Mouse (Mus musculus) common myeloid progenitor, adult 5-6 weeks (primary cell): ENCODE measurements around the gene Mogs. TPM values are rescaled to one million over a fixed set of nuclear protein-coding genes. Genes with fewer than 3 reads are reported as not detected.

ENCODE experiments used
- ATAC-seq: replicated peaks from 2 replicates; pipeline ENCODE4 v1.8.0; 2016; ENCODE audit warnings: low read depth, mild to moderate bottlenecking, moderate TSS enrichment, inconsistent platforms; ENCODE audit not compliant: poor library complexity, severe bottlenecking
- total RNA-seq: library from RNA; stranded (forward); fragments of 200-1000, 187-1606 nt; gene quantifications from 2 replicates; pipeline ENCODE4 v1.2.3, GENCODE M21; 2017

The Mogs gene
- total RNA-seq, 1 experiment from 2014 or later = 86.2 TPM

DNA sequence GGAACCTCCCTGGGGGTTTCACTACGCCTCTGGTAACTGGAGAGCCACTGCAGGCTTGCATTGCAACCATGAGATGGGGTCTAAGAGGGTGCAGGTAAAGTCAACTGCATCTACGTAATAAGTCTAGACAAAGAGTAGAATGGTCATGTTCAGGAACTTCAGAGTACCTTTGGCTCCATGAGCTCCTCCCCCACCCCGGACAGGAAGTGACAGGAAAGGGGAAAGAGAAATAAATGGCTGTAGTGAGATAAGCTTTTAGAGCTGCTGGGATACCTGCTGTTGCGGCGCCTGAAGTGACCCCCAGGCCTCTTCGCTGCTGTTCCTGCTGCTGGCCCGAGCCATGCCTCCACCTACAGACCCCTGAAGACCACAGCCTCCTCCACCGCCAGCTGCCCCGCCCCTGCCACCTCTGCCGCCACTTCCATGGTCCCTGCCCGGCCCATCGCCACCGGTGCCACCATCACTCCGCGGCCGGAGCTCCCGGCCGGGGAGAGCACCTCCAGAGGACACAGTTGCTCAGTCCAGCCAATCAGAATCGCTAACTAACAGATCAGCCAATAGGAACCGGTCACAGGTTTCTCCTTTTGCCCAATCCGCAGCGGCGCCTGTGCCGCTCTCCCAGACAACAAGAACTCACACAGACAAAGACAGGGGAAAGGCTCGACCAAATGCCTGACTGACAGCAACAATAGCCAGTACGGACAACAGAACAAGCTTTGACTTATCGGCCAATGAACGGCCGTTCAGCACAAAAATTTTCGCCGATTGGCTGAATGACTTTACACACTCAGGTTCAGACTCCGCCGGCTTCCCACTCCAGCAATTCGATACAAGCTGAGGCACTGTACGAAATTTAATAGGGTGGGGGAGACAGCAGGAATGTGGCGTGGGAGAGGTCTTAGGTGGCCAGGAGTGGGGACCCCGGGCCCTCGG, 5.9 kb downstream of the Mogs start, which contains the start of gene Wbp1:
TSS of gene Wbp1 (minus strand) at position 630 of the 933 bp plus-strand sequence.
- ATAC-seq = peak; percentile 82

DNA sequence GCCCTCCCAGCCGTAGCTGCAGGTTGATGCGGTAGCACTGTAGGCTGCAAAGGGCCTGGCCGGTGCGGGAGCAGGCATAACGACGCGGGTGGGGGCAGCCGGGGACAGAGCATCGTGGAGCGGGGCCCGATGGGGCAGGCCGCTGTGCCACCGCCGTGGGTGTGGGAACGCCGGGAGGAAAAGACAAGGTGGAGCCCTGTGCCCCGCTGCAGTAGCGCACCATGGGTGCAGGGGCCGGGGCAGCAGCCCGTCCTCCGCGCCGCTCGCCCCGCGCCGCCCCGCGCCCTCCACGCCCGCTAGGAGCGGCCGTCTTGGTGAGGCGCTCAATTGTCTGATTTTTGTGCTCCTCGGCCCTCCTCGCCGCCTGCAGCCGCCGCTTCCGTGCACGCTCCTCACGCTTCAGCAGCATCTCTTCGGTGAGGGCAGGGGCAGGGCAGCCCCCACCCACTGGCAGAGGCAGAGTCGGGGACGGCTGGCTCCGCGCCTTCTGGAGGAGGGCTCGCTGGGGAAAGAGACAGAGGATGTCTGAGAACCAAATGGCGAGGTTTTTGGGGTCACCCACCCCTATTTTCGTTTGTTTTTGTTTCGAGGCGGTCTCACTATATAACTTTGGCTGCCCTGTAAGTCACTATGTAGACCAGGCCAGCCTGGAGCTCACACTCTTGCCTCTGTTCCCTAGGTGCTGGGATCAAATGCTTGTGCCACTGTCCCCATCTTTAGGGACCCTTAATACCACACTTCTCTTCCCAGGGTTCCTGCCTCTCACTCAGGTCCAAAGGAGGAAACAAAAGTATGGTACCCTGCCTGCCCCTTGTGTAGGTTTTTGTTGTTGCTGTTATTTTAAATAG, 6.8 kb downstream of the Mogs start:
- ATAC-seq = no peak

DNA sequence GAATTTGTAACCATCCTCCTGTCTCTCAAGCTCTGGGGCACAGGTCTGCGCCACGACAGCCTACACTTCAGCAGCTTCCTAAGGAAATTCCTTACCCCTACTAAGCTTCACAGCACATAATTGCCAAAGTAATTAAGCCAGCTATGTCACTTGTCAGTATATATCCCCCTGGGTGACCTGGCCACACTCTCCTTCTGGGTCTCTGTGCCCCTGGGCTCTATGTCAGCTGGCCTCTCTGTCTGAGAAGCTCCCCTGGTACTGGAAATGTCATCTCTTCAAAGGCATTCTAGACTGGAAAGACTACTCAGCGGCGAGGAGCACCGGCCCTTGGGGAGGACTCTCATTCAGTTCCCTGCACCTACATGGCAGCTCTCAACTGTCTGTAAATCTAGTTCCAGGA, 7.7 kb downstream of the Mogs start:
- ATAC-seq = no peak

DNA sequence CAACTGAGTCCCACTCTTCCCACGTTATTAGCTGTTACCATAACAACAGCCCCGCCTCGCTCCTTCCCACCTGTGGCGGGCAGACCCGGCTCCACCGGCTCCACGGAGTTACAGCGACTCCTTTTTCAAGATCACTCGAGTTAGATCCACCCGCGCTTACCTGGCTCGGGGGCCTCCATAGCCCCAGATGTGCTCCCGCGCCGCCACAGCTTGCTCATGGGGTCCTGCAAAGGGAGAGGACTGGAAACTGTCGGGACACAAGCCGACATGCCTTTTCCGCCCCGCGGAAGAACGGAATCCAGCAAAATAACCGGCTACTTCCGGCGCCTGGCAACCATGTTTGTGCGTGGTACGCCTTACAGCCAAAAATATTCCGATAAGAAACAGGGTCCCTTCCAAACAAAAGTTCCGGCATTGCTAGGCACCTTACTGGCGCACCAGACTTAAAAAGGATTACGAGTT, 9.6 kb downstream of the Mogs start:
- ATAC-seq = peak; percentile 64

DNA sequence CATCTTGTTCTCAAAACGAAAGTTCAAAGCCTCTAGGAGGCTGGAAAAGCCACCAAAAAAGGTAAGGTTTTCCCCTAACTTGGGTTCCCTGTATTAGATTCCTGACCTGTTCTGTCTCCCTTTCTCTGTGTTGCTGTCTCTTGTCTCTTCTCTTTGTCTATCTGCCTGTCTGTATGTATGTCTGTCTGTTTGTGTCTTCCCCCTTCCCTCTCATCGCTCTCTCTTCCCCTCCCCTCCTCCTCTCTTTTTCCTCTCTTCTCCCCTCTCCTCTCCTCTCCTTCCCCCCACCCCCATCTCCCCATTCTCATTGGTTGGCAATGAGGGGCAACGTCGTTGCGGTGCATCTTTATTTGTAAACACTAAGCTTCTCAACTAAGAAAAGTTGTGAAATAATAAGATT, 10.0 kb downstream of the Mogs start, which contains the start of gene Ino80b:
TSS of gene Ino80b (minus strand) at position 101 of the 400 bp plus-strand sequence.
- no peak for ATAC-seq

DNA sequence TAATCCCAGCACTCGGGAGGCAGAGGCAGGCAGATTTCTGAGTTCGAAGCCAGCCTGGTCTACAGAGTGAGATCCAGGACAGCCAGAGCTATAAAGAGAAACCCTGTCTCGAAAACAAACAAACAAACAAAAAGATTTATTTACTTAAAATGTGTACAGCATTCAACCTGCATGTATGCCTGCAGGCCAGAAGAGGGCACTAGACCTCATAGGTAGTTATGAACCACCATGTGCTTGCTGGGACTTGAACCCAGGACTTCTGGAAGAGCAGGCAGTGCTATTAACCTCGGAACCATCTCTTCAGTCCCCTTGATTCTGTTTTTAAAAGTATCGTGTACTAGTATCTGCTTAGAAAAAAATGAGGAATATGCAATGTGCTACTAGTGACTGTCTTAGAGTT, 12.1 kb downstream of the Mogs start:
- no peak for ATAC-seq

DNA sequence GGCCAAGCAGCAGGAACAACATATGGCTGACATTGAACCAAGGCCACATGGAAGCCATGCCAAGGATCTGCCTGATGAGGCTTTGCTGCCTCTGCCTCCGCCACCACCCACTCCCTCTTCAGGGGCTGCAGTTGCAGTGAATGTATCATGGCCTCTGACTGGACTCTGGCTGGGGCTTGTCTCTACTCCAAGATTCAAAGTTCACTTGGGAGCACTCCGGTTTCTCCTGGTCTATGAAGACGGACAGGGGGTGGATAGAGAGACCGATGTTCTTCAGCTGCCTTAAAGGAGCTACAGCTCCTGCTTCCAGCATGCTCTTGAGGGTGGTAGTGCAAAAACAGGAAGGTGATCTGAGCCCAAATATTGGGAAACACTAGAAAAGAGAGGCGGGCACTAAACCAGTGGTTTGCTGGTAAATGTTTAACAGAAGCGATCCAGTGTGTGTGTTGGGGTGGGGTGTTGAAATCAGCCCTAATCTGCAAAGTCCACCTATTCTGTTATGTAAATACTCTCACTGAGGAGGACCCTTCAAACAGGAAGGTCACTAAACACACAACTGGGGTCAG, 16.3 kb downstream of the Mogs start:
- ATAC-seq = peak; percentile 79

DNA sequence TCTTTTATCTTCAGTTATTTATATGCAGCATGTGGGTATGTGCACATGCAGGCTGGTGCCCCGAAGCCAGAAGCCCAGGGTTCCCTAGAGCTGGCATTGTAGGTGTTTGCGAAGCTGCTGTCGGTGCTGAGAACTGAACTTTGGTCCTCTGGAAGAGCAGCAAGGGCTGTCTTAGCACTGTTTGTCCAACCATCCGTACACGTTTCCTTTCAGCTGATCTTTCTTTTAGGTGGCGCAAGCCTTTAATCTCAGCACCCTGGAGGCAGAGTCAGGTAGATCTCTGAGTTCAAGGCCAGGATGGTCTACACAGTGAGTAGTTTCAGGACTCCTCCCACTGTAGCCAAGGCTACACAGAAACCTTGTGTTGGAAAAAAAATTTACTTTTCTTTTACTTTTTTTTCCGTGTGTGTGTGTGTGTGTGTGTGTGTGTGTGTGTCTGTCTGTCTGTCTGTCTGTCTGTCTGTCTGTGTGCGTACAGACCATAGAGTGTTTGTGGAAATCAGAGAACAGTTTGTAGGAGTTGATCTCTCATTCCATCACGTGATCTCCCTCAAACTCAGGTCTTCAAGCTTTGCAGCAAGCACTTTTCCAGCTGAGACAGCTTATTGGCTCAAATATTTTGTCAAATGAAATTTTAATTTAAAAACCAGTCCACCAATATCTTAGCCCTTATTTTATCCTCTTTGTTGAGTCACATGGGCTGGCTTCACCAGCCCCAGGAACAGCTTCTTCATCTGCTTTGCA, 17.1 kb downstream of the Mogs start:
- ATAC-seq = no peak

DNA sequence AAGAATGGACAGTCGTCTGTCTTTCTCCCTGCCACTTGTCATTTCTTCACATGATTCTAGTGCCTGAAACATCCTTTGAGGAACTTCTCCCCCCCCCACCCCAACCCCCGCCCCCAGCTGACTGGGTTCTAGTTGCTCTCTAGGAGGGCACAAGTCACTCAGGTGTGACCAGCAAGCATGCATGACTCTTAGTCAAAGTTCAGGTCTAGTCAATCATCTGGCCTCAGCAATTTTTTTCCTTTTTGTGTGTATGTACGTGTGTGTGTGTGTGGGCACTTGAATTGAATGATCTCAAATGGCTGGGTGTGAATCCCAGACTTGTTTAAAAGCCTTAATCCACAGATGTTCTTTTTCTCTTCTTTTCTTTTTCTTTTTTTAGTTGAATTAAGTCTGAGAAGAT, 18.9 kb downstream of the Mogs start:
- no peak for ATAC-seq

DNA sequence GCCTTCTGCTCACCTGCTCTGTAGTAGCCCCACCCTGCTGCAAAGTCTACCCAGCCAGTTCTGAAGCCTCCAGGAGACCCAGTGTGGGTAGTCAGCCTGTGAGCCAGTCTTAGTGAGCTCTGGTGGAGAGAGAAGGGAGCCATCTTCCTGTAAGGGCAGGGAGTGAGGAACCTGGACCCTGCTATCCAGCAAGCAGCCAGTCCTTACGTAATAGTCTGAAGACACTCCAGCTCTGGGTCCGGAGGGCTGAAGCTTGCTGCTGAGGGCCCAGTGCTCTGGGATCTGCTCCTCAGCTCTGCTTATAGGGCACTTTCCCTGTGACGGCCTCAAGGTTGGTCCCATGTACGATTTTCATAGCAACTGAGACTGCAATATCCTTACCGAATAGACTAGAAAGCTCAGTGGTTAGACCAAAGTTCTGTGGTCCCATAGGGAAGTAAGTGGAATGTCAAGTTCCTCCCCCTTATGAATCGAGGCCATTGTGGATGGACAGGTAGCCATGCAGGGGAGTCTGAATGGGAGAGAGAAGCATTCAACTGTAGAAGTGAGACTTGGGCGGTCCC, 19.7 kb downstream of the Mogs start, which contains the start of gene Rtkn:
TSS of gene Rtkn (plus strand) at position 513 of the 563 bp plus-strand sequence.
- ATAC-seq = no peak

DNA sequence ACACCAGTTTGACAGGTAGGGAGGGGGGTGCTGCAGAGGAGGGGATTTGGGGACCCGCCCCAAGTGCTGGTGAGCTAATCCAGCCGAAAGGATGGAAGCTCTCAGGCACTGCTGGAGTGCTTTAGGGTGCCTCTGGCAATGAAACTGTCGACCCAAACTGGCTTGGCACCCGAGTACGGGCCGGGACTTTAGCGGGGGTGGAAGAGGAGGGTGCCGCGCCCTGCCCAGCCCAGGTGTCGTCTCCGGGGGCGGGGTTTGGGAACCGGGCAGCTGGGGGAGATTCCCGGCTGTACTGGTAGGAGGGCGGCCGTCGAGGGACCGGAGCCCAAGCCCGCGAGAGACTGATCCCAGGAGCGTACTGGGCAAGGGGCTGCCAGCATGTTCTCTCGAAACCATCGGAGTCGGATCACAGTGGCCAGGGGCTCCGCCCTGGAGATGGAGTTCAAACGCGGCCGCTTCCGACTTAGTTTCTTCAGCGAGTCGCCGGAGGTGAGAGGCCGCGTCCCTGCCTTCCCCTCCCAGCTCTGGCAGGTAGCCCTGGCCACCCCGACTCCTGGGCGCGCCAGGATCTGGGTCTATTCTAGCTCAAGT, 20.4 kb downstream of the Mogs start:
- ATAC-seq = no peak

DNA sequence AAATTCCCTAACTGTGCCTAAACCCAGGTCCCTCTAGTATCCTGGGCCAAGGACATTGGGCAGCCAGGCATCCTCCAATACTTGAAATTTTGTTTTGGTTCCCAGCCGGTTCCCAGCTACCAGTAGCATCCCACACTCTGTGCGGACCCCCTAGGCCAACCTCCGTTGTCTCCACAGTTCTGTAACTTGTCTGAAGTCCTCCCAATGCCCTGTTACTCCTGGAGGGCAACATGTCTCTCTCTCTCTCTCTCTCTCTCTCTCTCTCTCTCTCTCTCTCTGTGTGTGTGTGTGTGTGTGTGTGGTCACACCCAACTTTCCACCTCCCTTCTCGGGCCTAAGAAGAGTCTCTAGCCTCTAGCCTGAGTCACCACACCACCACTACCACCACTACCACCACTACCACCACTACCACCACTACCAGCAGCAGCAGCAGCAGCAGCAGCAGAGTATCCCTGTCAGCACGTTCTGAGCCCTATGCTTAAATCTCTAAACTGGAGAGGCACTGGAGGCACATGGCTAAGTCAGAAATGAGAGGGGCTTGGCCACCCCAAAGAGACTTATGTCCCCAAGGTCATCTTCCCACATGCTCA, 21.1 kb downstream of the Mogs start:
- ATAC-seq = no peak

DNA sequence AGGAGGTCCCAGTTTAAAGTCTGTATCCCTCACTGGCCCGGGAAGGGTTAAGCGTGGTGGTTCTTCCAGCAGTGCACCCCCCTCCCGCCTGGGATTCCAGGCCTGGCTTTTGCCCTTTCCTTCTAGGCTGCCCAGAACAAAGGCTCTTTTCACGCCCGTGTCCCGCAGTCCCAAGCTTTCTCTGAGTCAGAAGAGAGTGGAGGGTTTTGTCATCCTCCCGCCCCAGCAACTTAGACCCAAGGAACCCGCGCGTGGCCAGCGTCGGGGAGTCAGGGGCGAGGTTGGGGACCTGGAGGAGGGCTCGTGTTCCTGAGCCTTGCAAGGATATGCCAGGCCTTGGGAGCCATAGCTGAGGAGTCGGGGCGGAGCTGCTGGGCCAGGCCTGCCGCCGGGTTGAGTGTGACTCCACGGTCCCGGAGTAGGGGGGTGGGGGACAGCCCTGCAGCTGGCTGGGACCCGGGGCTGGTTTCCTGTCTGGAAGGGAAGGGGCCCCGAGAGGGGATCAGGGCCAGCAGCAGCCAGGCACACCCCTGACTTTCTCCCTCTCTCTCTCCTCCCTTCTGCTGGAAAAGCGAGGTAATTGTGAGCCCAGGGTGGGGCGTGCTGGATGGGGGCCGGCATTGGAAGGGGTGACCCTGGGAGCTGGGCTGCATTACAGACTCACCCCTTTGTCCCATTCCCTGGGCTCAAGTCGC, 21.7 kb downstream of the Mogs start:
- ATAC-seq = peak; percentile 23

DNA sequence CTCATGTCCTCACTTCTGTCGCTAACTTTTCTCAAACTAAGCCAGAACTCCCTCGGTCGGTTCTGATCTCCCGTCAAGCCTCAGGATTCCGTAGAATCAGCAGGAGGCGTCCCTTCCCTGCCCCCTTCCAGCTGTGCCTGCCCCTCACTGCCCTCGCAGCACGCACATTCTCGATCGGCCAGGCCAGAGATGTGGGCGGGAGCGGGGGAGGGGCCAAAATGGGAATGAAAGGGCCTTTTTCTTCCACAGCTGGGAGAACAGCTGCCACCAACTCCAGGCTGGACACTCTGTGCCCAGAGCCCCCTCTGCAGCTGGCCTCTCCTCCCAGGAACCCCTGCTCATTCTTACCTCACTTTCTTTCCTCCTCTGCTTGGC, 22.3 kb downstream of the Mogs start:
- ATAC-seq = peak; percentile 36

DNA sequence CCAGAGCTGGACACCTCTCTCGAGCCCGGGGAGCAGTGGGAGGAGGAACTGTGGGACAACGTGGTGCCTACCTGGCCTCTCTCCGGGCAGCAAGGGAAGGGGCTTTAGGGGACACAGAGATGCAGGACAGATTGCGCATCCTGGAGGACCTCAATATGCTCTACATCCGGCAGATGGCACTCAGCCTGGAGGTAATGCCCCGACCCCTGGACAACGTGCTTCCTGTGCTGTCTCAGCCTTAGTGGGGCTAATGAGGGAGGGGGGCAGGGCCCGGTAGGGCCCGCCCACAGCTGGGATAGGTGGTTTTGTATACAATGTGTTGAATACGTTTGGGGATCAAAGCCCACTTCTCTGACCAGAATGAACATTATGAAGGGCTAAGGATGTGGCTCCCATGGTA, 22.8 kb downstream of the Mogs start:
- peak; percentile 44 for ATAC-seq

DNA sequence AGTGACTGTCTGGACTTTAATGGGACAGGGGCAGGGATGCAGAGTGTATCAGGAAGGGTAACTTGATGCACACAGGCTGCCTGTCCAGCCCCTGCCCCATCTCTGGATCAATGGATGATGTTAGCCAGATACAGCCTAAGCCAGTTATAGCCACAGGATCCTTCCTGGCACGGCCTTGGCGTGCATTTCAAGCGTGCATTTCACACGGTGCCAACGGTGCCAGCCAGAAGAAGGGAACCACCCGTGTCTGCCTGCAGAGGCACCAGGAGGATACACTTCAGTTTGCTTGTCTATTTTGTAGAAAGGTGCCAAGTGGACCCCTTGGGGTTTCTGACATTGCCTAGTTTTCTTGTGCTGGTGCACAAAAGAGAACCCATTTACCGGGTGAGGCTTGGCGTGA, 24.7 kb downstream of the Mogs start:
- ATAC-seq = no peak

DNA sequence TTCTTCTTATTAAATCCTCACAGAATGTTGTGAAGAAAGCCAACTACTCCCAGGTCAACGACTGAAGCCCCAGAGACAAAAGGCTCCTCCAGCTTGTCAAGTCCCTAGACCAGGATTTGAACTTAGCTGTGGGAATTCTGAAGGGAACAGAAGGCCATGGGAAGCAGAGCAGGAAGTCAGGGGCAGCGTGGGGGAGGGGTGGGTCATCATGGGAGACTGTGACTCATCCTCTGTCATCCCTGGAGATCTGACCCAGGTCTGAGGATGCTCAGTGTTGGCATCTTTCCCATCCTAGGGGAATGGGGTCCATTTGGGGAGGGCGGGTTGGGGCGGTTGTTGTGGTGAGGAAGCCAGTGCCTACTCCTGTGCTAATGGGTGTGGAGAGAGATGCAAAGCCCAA, 26.3 kb downstream of the Mogs start:
- no peak for ATAC-seq

DNA sequence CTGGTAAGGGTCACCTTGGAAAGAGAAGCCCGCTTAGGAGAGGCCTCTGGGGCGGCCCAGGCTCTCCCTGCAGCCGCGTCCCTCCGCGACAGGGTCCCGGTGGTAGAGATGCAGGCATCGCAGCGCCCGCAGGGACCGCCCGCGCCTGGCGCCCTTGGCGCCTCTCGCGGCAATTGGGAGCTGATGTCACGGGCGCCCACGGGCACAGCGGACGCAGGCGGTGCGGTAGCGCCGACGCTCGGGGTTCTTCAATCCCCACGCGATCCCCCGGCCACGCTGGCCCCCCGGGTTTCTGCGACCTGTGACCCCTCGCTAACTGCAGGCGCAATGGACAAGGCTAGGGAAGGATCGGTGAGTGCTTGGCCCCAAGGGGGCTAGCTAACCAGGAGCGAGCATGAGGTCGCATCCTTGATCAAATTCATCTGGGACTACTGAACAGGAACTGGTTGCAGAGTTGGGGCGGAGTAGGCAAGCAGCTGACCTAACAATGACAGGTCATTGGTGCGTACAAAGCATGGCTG, 27.0 kb downstream of the Mogs start:
- no peak for ATAC-seq
